Mouse (Mus musculus) heart, adult 2 months (tissue): ENCODE measurements around the gene Tarbp1. TPM values are rescaled to one million over a fixed set of nuclear protein-coding genes. Genes with fewer than 3 reads are reported as not detected.
A peak's percentile ranks its signal among the peaks of the same experiment; 100 is the strongest.

Source experiments
- DNase-seq, 2 experiments: peaks; one replicate each; pipeline ENCODE4 v3.0.0; 2021
- H3K27ac ChIP-seq: fragments of 200-600 bp; 2 replicates; pipeline ENCODE4 v1.8.1; 2022
- H3K27me3 ChIP-seq: fragments of 200-500 bp; 2 replicates; pipeline ENCODE4 v1.6.1; 2012; ENCODE audit warnings: mild to moderate bottlenecking, low read length, inconsistent platforms, mixed read lengths; ENCODE audit not compliant: control insufficient read depth, insufficient read depth
- H3K36me3 ChIP-seq: fragments of 200-500 bp; 2 replicates; pipeline ENCODE4 v1.6.1; 2012; ENCODE audit warnings: low read length, inconsistent platforms; ENCODE audit not compliant: control insufficient read depth, insufficient read depth
- H3K4me1 ChIP-seq: fragments of 200-500 bp; 2 replicates; pipeline ENCODE4 v1.6.1; 2011; ENCODE audit warnings: low read length; ENCODE audit not compliant: control insufficient read depth, insufficient read depth
- H3K4me3 ChIP-seq: fragments of 200-600 bp; 2 replicates; pipeline ENCODE4 v1.8.1; 2022
- H3K79me2 ChIP-seq: fragments of 200-500 bp; replicated peaks from 2 replicates; pipeline ENCODE4 v1.6.1; 2012; ENCODE audit warnings: mild to moderate bottlenecking, inconsistent platforms, low read length, moderate library complexity, mixed read lengths; ENCODE audit not compliant: control insufficient read depth, insufficient read depth
- H3K9ac ChIP-seq: fragments of 200-500 bp; 2 replicates; pipeline ENCODE4 v1.6.1; 2012; ENCODE audit warnings: low read depth, mild to moderate bottlenecking, control low read depth, inconsistent platforms, low read length, mixed read lengths
- CTCF ChIP-seq: fragments of 200-600 bp; IDR thresholded peaks from 2 replicates; pipeline ENCODE4 v1.8.1; 2022; ENCODE audit warnings: antibody characterized with exemption, mild to moderate bottlenecking, moderate library complexity
- EP300 ChIP-seq: fragments of 200-500 bp; IDR thresholded peaks from 2 replicates; pipeline ENCODE4 v1.6.1; 2011; ENCODE audit warnings: low read depth, low read length, control low read depth; ENCODE audit not compliant: insufficient read depth
- POLR2A ChIP-seq: fragments of 200-500 bp; IDR thresholded peaks from 2 replicates; pipeline ENCODE4 v1.6.1; 2011; ENCODE audit warnings: mild to moderate bottlenecking, low read depth, low read length, control low read depth; ENCODE audit not compliant: insufficient read depth
- WGBS: fragments of 180-500 bp; shearing (Covaris S2); methylation state at CpG from one replicate; pipeline ENCODE4 v1.1.7; 2018; 5-methylcytosine and 5-hydroxymethylcytosine counted together
- intact Hi-C: fragments of 180-260 bp; cut with DNase I; formaldehyde crosslinking; loops from one replicate; pipeline ENCODE4 v1.15.1; 2025
- polyA plus RNA-seq: library from polyadenylated mRNA; depleted of rRNA; stranded (reverse); fragments of >200 nt; gene quantifications from 2 replicates; pipeline ENCODE4 v1.2.3, GENCODE M21; 2012
- total RNA-seq, 2 experiments: library from RNA; stranded (reverse); gene quantifications; 2 replicates each; pipeline ENCODE4 v1.2.3; 2021

Gene Tarbp1
- total and polyA plus RNA-seq, 3 experiments, result 2.5 to 4.0 (median 3.9) TPM

DNA sequence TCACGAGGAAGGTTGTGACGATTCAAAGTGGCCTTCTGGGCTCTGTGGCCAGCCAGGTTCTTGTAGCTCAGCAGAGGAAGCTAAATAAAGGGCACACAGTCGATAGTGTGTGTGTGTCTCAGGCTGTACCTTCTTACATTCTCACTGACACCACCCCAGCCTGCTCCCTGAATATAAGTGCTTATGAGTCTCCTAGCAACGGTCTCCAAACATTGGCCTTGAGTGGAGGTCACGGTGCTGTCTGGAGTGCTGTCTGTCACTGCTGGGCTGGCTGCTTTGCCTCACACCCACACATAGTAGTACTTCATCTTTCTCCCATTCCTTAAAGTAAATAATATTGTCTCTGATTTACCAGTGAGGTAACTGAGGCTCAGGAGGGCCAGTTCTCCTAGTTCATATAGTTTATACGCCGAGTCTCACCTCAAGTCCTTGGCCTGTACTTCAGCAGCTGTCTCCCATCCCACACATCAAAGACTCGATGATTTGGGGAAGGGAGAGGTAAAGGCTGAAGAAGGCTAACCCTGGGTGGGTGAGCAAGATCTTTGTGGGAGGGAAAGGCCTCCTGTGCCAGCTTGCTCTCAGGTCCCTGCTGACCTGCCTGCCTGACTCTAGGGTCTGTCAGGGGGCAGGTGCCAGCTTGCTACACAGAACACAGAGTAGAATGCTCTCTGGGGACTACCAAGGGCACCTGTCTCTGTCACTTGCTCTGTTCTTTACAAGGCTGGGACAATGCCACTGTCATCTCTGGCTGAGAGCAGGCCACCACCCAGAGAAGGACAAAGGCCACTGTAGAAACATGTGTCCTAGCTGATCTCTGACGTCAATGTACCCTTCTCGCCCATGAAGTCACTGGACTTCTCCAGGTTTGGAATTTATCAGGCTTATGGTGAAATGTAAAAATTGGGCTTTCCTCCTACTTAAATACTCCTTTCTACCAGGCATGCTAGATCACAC is 39.4 kb upstream of the Tarbp1 start:
- H3K9ac ChIP-seq, result no peak overlapping the region
- DNase-seq, result peak in 1 of 2 experiments; percentile 73
- WGBS, result 45% methylated on average over 10 of the region's 10 CpGs

DNA sequence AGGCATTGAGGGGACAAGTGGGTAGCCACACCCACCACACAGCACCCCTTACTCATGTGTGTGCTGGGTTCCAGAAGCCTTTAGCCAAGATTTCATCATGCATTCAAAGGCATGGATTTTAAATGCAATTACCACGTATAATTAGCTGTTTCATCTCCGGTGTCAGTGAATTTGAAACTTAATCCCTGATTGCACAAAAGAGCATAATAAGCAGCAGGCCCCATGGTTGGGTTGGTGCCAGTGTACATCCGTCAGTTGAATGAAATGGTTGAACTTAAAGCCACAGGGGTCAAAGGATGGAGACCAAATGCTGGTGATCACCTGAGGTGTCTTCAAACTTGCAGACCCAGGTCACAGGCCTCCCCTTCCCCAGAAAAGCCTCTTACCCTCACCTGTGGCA is 36.0 kb upstream of the Tarbp1 start:
- intact Hi-C loops, result no loop called here

More for the DNA sequence above, 39.4 kb upstream of the Tarbp1 start:
- Histone ChIP-seq H3K27me3 (no peaks in the 10 kb centered on the region; the same call in 1 of the 2 replicates), H3K4me3 (no peak overlapping the region), H3K4me1 (peaks cover 14% of the 10 kb centered on the region), H3K27ac (peak overlapping the region; percentile 78), H3K36me3 (no peaks in the 10 kb centered on the region), H3K79me2 (no peaks in the 10 kb centered on the region)
- peak; percentile 85 for TF ChIP-seq EP300
- no peak for TF ChIP-seq POLR2A
- intact Hi-C loops, result no loop called here

DNA sequence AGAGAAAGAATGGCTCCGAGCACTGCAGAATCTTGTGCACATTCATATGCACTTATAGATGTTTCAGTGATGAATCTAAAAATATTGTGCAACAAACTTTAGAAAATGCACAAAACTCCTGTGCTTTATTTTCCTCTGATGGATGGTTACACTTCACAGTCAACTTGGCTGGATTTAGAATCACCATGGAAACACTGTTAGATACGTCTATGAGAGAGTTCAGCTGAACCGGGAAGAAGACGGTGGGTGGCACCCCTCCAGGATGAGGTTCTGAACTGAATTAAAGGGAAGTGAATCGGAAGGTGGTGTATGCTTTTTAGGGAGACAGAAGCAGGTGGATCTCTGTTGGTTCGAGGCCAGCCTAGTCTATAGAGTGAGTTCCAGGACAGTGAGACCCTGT is 34.8 kb upstream of the Tarbp1 start:
- intact Hi-C loops, result no loop called here
- Histone ChIP-seq H3K4me1 (peaks cover 6% of the 10 kb centered on the region), H3K9ac (no peak overlapping the region), H3K27ac (no peak overlapping the region), H3K36me3 (no peaks in the 10 kb centered on the region), H3K4me3 (no peak overlapping the region), H3K27me3 (no peaks in the 10 kb centered on the region; the same call in 1 of the 2 replicates), H3K79me2 (no peaks in the 10 kb centered on the region)
- DNase-seq, result no peak
- WGBS, result 77% methylated on average over 6 of the region's 6 CpGs
- TF ChIP-seq POLR2A, result no peak
- no peak for TF ChIP-seq EP300
- TF ChIP-seq CTCF, result no peak

More for the DNA sequence above, 36.0 kb upstream of the Tarbp1 start:
- no peak overlapping the region for H3K4me3 ChIP-seq
- TF ChIP-seq POLR2A (no peak), EP300 (no peak), CTCF (no peak)
- no peaks in the 10 kb centered on the region for H3K79me2 ChIP-seq
- no peak overlapping the region for H3K9ac ChIP-seq
- H3K27me3 ChIP-seq, result no peaks in the 10 kb centered on the region; the same call in 1 of the 2 replicates
- H3K4me1 ChIP-seq, result peaks cover 6% of the 10 kb centered on the region
- H3K27ac ChIP-seq, result no peak overlapping the region
- no peaks in the 10 kb centered on the region for H3K36me3 ChIP-seq
- WGBS, result 95% methylated on average over 3 of the region's 3 CpGs
- DNase-seq, result no peak

DNA sequence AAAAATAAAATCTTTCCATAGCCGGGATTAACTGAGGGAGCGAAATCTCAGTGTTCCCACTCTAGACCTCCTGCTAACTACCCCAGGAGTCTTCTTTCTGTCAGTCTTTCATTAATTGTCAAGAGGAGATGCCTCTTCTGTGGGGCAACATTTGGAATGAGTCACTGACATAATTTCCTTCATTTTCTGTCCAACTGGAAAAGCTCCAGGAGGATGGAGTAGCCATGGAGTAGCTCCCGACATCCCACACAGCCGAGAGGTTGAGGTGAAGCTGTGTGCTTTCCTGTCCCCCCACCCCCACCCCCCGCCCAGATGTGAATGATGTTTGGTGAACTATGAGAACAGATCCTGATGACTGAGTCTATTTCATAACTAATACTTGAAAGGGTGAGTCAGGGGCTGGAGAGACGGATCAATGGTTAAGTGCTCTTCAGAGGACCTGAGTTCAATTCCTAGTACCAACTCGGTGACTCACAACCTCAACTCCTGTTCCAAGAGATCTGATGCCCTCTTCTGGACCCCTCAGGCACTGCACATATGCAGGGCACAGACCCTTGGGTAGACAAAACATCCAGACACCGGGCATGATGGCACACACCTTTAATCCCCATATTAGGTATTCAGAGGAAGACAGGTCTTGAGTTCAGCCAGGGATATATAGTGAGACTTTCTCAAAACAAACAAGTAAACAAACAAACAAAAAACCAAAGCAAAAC is 34.2 kb upstream of the Tarbp1 start:
- 77% methylated on average over 8 of the region's 8 CpGs for WGBS
- intact Hi-C loops, result no loop called here

DNA sequence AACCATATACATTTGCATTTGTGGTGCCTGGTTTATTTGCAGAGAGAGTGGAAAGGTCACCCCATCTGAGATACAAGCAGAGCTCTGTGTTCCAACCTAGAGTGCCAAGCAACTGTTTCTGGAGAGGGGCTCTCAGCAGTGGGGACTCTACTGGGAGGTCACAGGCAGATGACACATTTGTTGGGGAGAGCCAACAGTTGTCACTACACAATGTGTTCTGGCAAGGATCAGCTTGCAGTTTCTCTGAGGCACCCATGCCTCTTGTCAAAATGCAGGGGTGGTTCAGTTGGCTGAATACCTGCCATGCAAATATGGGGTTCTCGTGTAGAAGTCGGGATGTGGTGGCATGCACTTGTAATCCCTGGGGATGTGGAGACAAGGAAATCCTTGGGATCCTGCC is 33.4 kb upstream of the Tarbp1 start:
- H3K27ac ChIP-seq, result no peak overlapping the region
- peaks cover 2% of the 10 kb centered on the region; the same call in 1 of the 2 replicates for H3K4me1 ChIP-seq
- DNase-seq, result no peak
- intact Hi-C loops, result no loop called here
- TF ChIP-seq POLR2A, result no peak
- TF ChIP-seq EP300, result no peak
- TF ChIP-seq CTCF, result no peak
- H3K27me3 ChIP-seq, result no peaks in the 10 kb centered on the region; the same call in 1 of the 2 replicates
- H3K4me3 ChIP-seq, result no peak overlapping the region
- 58% methylated on average over 2 of the region's 2 CpGs for WGBS
- no peak overlapping the region for H3K9ac ChIP-seq
- H3K79me2 ChIP-seq, result no peaks in the 10 kb centered on the region
- no peaks in the 10 kb centered on the region for H3K36me3 ChIP-seq

More for the DNA sequence above, 34.2 kb upstream of the Tarbp1 start:
- Histone ChIP-seq H3K4me3 (no peak overlapping the region), H3K79me2 (no peaks in the 10 kb centered on the region), H3K9ac (no peak overlapping the region), H3K27me3 (no peaks in the 10 kb centered on the region; the same call in 1 of the 2 replicates), H3K4me1 (peaks cover 6% of the 10 kb centered on the region), H3K36me3 (no peaks in the 10 kb centered on the region), H3K27ac (no peak overlapping the region)
- DNase-seq, result no peak
- TF ChIP-seq POLR2A (no peak), EP300 (no peak), CTCF (peak; percentile 32)
